Mouse (Mus musculus): Measurements from ENCODE around the gene Olfm3. TPM values are rescaled to one million over a fixed set of nuclear protein-coding genes. Genes with fewer than 3 reads are reported as not detected.

Gene Olfm3
- polyA plus RNA-seq, 2 experiments = 0.13 to 0.34 TPM

GRCm38 (mm10) chr3:114959311-114959967, 55.6 kb downstream of the Olfm3 start:
- Histone ChIP-seq H3K27me3 (ENCODE audit: control insufficient read depth, insufficient read depth, low read length) (no peaks in the 10 kb centered on the region), H3K4me1 (ENCODE audit: control insufficient read depth, insufficient read depth, low read length) (no peaks in the 10 kb centered on the region), H3K4me2 (replicated peaks; ENCODE audit: low read depth, low read length, severe bottlenecking) (no peak overlapping the region), H3K4me3 (replicated peaks; ENCODE audit: low read length) (no peak overlapping the region), H3K9me3 (ENCODE audit: control insufficient read depth, low read length) (no peaks in the 10 kb centered on the region), H3K27ac (replicated peaks; ENCODE audit: low read depth, low read length) (no peak overlapping the region), H3K36me3 (ENCODE audit: control insufficient read depth, insufficient read depth, low read length) (no peaks in the 10 kb centered on the region), H3K9ac (ENCODE audit: low read depth, low read length, severe bottlenecking) (no peak overlapping the region)
- TF ChIP-seq POLR2A (IDR thresholded peaks at IDR 0.05; ENCODE audit: borderline replicate concordance, extremely low read depth, insufficient read depth, insufficient read length) = no peak
- 72% methylated on average over 7 of the region's 7 CpGs for WGBS
- DNase-seq (ENCODE audit: low spot score) (no peak), ATAC-seq (ENCODE audit: low FRiP score, low read depth) (no peak)

- Histone ChIP-seq H3K27ac (replicated peaks; ENCODE audit: low read depth, low read length) (no peak overlapping the region), H3K9ac (ENCODE audit: low read depth, low read length, severe bottlenecking) (no peak overlapping the region), H3K4me1 (ENCODE audit: control insufficient read depth, insufficient read depth, low read length) (no peaks in the 10 kb centered on the region), H3K4me3 (replicated peaks; ENCODE audit: low read length) (no peak overlapping the region), H3K4me2 (replicated peaks; ENCODE audit: low read depth, low read length, severe bottlenecking) (no peak overlapping the region), H3K9me3 (ENCODE audit: control insufficient read depth, low read length) (no peaks in the 10 kb centered on the region), H3K36me3 (ENCODE audit: control insufficient read depth, insufficient read depth, low read length) (no peaks in the 10 kb centered on the region), H3K27me3 (ENCODE audit: control insufficient read depth, insufficient read depth, low read length) (no peaks in the 10 kb centered on the region)
- ATAC-seq (ENCODE audit: low FRiP score, low read depth) = no peak
- WGBS = 71% methylated on average over 4 of the region's 4 CpGs
- DNase-seq (ENCODE audit: low spot score) = no peak
- TF ChIP-seq POLR2A (IDR thresholded peaks at IDR 0.05; ENCODE audit: borderline replicate concordance, extremely low read depth, insufficient read depth, insufficient read length) = no peak
Observed at GRCm38 (mm10) chr3:114962316-114963083, 58.6 kb downstream of the Olfm3 start.

- TF ChIP-seq POLR2A (IDR thresholded peaks at IDR 0.05; ENCODE audit: borderline replicate concordance, extremely low read depth, insufficient read depth, insufficient read length) = no peak
- no peak for ATAC-seq (ENCODE audit: low FRiP score, low read depth)
- no peaks in the 10 kb centered on the region for H3K4me1 ChIP-seq (ENCODE audit: control insufficient read depth, insufficient read depth, low read length)
- H3K36me3 ChIP-seq (ENCODE audit: control insufficient read depth, insufficient read depth, low read length) = no peaks in the 10 kb centered on the region
- no peak overlapping the region for H3K9ac ChIP-seq (ENCODE audit: low read depth, low read length, severe bottlenecking)
- no peaks in the 10 kb centered on the region for H3K27me3 ChIP-seq (ENCODE audit: control insufficient read depth, insufficient read depth, low read length)
- no peaks in the 10 kb centered on the region for H3K9me3 ChIP-seq (ENCODE audit: control insufficient read depth, low read length)
- no peak for DNase-seq (ENCODE audit: low spot score)
- no peak overlapping the region for H3K4me3 ChIP-seq (replicated peaks; ENCODE audit: low read length)
- H3K27ac ChIP-seq (replicated peaks; ENCODE audit: low read depth, low read length) = no peak overlapping the region
- no peak overlapping the region for H3K4me2 ChIP-seq (replicated peaks; ENCODE audit: low read depth, low read length, severe bottlenecking)
Observed at GRCm38 (mm10) chr3:114971183-114971582, 67.3 kb downstream of the Olfm3 start.

- TF ChIP-seq POLR2A (IDR thresholded peaks at IDR 0.05; ENCODE audit: borderline replicate concordance, extremely low read depth, insufficient read depth, insufficient read length) = no peak
- 36% methylated on average over 1 of the region's 1 CpGs for WGBS
- H3K36me3 ChIP-seq (ENCODE audit: control insufficient read depth, insufficient read depth, low read length) = no peaks in the 10 kb centered on the region
- ATAC-seq (ENCODE audit: low FRiP score, low read depth) (no peak), DNase-seq (ENCODE audit: low spot score) (no peak)
- H3K9me3 ChIP-seq (ENCODE audit: control insufficient read depth, low read length) = no peaks in the 10 kb centered on the region
- H3K4me3 ChIP-seq (replicated peaks; ENCODE audit: low read length) = no peak overlapping the region
- H3K27ac ChIP-seq (replicated peaks; ENCODE audit: low read depth, low read length) = no peak overlapping the region
- H3K9ac ChIP-seq (ENCODE audit: low read depth, low read length, severe bottlenecking) = no peak overlapping the region
- H3K4me2 ChIP-seq (replicated peaks; ENCODE audit: low read depth, low read length, severe bottlenecking) = no peak overlapping the region
- H3K27me3 ChIP-seq (ENCODE audit: control insufficient read depth, insufficient read depth, low read length) = no peaks in the 10 kb centered on the region
- H3K4me1 ChIP-seq (ENCODE audit: control insufficient read depth, insufficient read depth, low read length) = no peaks in the 10 kb centered on the region
Observed at GRCm38 (mm10) chr3:114972522-114972921, 68.6 kb downstream of the Olfm3 start.

GRCm38 (mm10) chr3:114990828-114991227, 87.0 kb downstream of the Olfm3 start:
- 95% methylated on average over 2 of the region's 2 CpGs for WGBS
- no peaks in the 10 kb centered on the region for H3K36me3 ChIP-seq (ENCODE audit: control insufficient read depth, insufficient read depth, low read length)
- H3K4me1 ChIP-seq (ENCODE audit: control insufficient read depth, insufficient read depth, low read length) = no peaks in the 10 kb centered on the region
- H3K4me2 ChIP-seq (replicated peaks; ENCODE audit: low read depth, low read length, severe bottlenecking) = no peak overlapping the region
- no peak overlapping the region for H3K4me3 ChIP-seq (replicated peaks; ENCODE audit: low read length)
- no peaks in the 10 kb centered on the region for H3K9me3 ChIP-seq (ENCODE audit: control insufficient read depth, low read length)
- H3K27me3 ChIP-seq (ENCODE audit: control insufficient read depth, insufficient read depth, low read length) = no peaks in the 10 kb centered on the region
- H3K9ac ChIP-seq (ENCODE audit: low read depth, low read length, severe bottlenecking) = no peak overlapping the region
- TF ChIP-seq POLR2A (IDR thresholded peaks at IDR 0.05; ENCODE audit: borderline replicate concordance, extremely low read depth, insufficient read depth, insufficient read length) = no peak
- H3K27ac ChIP-seq (replicated peaks; ENCODE audit: low read depth, low read length) = no peak overlapping the region
- ATAC-seq (ENCODE audit: low FRiP score, low read depth) (no peak), DNase-seq (ENCODE audit: low spot score) (no peak)

All from limb, embryonic 14.5 days (tissue).